Mouse (Mus musculus) left cerebral cortex, postnatal 4 days (tissue): ENCODE results near the gene Pck2. TPM values are rescaled to one million over a fixed set of nuclear protein-coding genes. Genes with fewer than 3 reads are reported as not detected.

Experiments
- DNase-seq: peaks from one replicate; pipeline ENCODE4 v3.0.0-alpha.2; 2022
- intact Hi-C: fragments of 180-260 bp; cut with DNase I; formaldehyde crosslinking; loops from one replicate; pipeline ENCODE4 v1.15.1; 2025
- total RNA-seq, 2 experiments: library from RNA; stranded (reverse); gene quantifications; 2 replicates each; pipeline ENCODE4 v1.2.3; 2021

Pck2 gene
- total RNA-seq, 2 experiments from 2014 or later, result 13.6 to 14.3 TPM

DNA sequence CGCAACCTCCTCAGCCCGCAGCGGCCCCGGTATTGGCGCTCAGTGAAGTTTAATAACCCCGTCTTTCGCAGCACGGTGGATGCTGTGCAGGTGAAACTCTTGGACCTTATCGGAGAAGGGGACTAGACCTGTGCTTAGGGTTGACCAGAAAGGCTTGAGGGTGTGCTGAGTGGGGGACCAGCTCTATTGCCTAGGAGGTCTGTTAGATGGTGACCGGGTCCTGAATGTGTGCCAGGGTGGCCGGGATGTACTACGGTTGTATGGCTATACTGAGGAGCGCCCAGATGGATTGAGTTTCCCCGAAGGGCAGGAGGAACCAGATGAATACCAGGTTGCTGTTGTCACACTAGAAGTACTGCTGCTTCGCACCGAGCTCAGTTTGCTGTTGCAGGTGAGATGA lies 52.2 kb downstream of the Pck2 start:
- no peak for DNase-seq
- intact Hi-C loops, result no loop called here

DNA sequence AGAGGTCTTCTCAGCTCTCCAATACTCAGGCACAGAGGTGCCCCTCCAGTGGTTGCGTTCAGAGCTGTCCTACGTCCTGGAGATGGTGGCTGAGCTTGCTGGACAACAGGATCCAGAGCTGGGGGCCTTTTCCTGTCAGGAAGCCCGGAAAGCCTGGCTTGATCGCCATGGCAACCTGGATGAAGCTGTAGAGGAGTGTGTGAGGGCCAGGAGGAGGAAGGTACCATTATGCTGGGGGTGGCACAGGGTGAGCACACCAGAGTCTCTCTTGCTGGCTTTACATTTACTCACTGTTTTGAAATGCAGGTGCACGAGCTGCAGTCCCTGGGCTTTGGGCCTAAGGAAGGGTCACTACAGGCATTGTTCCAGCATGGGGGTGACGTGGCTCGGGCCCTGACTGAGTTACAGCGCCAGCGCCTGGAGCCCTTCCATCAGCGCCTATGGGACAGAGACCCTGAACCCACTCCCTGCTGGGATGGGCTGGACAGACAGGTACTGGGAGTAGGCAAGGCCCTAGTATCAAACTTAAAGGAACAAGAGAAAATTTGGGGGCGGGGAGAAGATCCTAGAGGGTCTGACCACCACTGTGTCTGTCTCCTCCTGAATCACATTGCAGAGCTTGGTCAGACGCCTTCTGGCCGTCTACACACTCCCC lies 56.1 kb downstream of the Pck2 start:
- DNase-seq, result peak; percentile 48
- intact Hi-C loops, result no loop called here

- no peak for DNase-seq
- intact Hi-C loops, result no loop called here
These were observed 58.7 kb downstream of the Pck2 start for GRCm38 (mm10) chr14:55598521-55599390.

Other genes with a start within 250 kb of the Pck2 start
- 10 to 100 TPM; 13.6 to 14.9 TPM for gene Dhrs4, start 61.5 kb upstream of the Pck2 start, total RNA-seq
- 100 to 1,000 TPM; 151 to 183 TPM for gene Carmil3, start 49.6 kb upstream of the Pck2 start, total RNA-seq
- gene Cpne6, start 29.8 kb upstream of the Pck2 start, total RNA-seq, result 10 to 100 TPM; 53.1 to 61.7 TPM
- gene Nrl, start 15.3 kb upstream of the Pck2 start, total RNA-seq, result under 1 TPM; 0.20 to 0.42 TPM
- gene Dcaf11, start 19.7 kb downstream of the Pck2 start, total RNA-seq, result 10 to 100 TPM; 61.2 to 66.4 TPM
- not detected for gene A730061H03Rik, start 20.1 kb downstream of the Pck2 start, total RNA-seq
- gene Fitm1, start 35.4 kb downstream of the Pck2 start, total RNA-seq, result not detected
- gene Psme1, start 37.9 kb downstream of the Pck2 start, total RNA-seq, result 100 to 1,000 TPM; 111 to 112 TPM
- gene Emc9, start 45.0 kb downstream of the Pck2 start, total RNA-seq, result 10 to 100 TPM; 27.8 to 36.4 TPM
- gene Psme2, start 50.8 kb downstream of the Pck2 start, total RNA-seq, result 100 to 1,000 TPM in 1 of 2 experiments, 10 to 100 TPM in 1; 98.8 to 106 TPM
- gene Rnf31, start 51.4 kb downstream of the Pck2 start, total RNA-seq, result 10 to 100 TPM; 33.3 to 47.7 TPM
- 10 to 100 TPM; 11.5 to 15.7 TPM for gene Irf9, start 63.3 kb downstream of the Pck2 start, total RNA-seq
- gene Rec8, start 77.8 kb downstream of the Pck2 start, total RNA-seq, result 1 to 10 TPM; 2.6 to 3.8 TPM
- 100 to 1,000 TPM; 161 to 176 TPM for gene Ipo4, start 95.7 kb downstream of the Pck2 start, total RNA-seq
- 1 to 10 TPM; 4.0 to 4.1 TPM for gene Gm49378, start 97.6 kb downstream of the Pck2 start, total RNA-seq
- gene Tm9sf1, start 103.5 kb downstream of the Pck2 start, total RNA-seq, result 10 to 100 TPM; 35.3 to 41.1 TPM
- 1 to 10 TPM; 1.2 to 2.4 TPM for gene Tssk4, start 109.9 kb downstream of the Pck2 start, total RNA-seq
- 10 to 100 TPM; 44.6 to 44.7 TPM for gene Mdp1, start 120.2 kb downstream of the Pck2 start, total RNA-seq
- gene Gmpr2, start 131.7 kb downstream of the Pck2 start, total RNA-seq, result 10 to 100 TPM; 33.8 to 35.4 TPM
- gene Nedd8, start 131.9 kb downstream of the Pck2 start, total RNA-seq, result 100 to 1,000 TPM; 347 to 384 TPM
- 10 to 100 TPM; 11.8 to 15.6 TPM for gene Tinf2, start 141.6 kb downstream of the Pck2 start, total RNA-seq
- under 1 TPM in 1 of 2 experiments, not detected in 1; 0.32 TPM for gene Tgm1, start 173.7 kb downstream of the Pck2 start, total RNA-seq
- 10 to 100 TPM; 55.2 to 55.8 TPM for gene Rabggta, start 182.0 kb downstream of the Pck2 start, total RNA-seq
- gene Dhrs1, start 205.4 kb downstream of the Pck2 start, total RNA-seq, result 10 to 100 TPM; 63.2 to 75.1 TPM
- 10 to 100 TPM; 19.5 to 20.1 TPM for gene Nop9, start 205.4 kb downstream of the Pck2 start, total RNA-seq
- under 1 TPM in 1 of 2 experiments, not detected in 1; 0.90 TPM for gene Cideb, start 218.2 kb downstream of the Pck2 start, total RNA-seq
- gene Ltb4r2, start 221.2 kb downstream of the Pck2 start, total RNA-seq, result 1 to 10 TPM in 1 of 2 experiments, under 1 TPM in 1; 0.79 to 1.0 TPM
- gene Ltb4r1, start 225.7 kb downstream of the Pck2 start, total RNA-seq, result 1 to 10 TPM; 1.0 to 1.4 TPM
- gene Adcy4, start 243.8 kb downstream of the Pck2 start, total RNA-seq, result 1 to 10 TPM; 4.6 to 5.2 TPM
- 1 to 10 TPM; 1.4 to 1.8 TPM for gene Ripk3, start 248.6 kb downstream of the Pck2 start, total RNA-seq